Mouse (Mus musculus): Measurements from ENCODE around the gene Irs1.

DNA sequence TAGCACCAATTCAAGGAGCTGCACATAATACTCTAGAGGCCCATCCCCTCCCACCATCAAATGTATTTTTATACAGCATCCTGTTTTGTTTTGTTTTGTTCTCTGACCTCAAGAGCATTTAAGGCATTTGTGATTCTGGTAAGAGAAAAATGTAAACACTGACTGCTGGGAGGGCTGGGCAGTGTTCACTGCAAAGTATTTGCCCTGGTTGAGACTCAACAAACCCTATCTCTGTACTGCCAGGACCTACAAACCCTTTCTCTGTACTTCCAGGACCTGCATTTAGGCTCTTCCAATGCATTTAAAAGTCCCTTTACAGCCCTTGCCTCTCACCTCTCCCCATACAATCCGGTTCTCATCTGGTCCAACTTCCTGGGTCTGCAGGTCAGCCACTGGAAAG, 16.9 kb downstream of the Irs1 start:
- no peak for TF ChIP-seq POLR2A (IDR thresholded peaks at IDR 0.05; ENCODE audit: control insufficient read depth in 1 of 2, insufficient read depth in 1 of 2, low read depth in 1 of 2, low read length in 2 of 2, poor library complexity in 1 of 2)
- TF ChIP-seq TBP (IDR thresholded peaks at IDR 0.05; ENCODE audit: low read depth, low read length) = no peak
- no peak for TF ChIP-seq CTCF (IDR thresholded peaks at IDR 0.05 in 2 of 3, conservative IDR thresholded peaks at IDR 0.05 in 1 of 3; ENCODE audit: control insufficient read depth in 1 of 3, insufficient read depth in 1 of 3, low read depth in 2 of 3, low read length in 3 of 3, poor library complexity in 1 of 3, severe bottlenecking in 1 of 3)
- no peak for TF ChIP-seq SMC3 (IDR thresholded peaks at IDR 0.05; ENCODE audit: low read depth, low read length)
- TF ChIP-seq BHLHE40 (IDR thresholded peaks at IDR 0.05; ENCODE audit: borderline replicate concordance, low read depth, low read length) = no peak
- TF ChIP-seq NRF1 (IDR thresholded peaks at IDR 0.05; ENCODE audit: insufficient read depth, low read depth, low read length, poor library complexity, severe bottlenecking) = no peak
- no peak for TF ChIP-seq UBTF (IDR thresholded peaks at IDR 0.05; ENCODE audit: borderline replicate concordance, insufficient read depth, low read depth, low read length)
- TF ChIP-seq GATA1 (IDR thresholded peaks at IDR 0.05; ENCODE audit: low read depth, low read length) = no peak

All from MEL (cell line).